Mouse (Mus musculus): ENCODE results near the gene Thoc2.
"Not testable (repeated sequence)": the region's sequence is repeated elsewhere in the genome, so short reads cannot be mapped to it uniquely, and the experiment has no call there.

The Thoc2 gene

DNA sequence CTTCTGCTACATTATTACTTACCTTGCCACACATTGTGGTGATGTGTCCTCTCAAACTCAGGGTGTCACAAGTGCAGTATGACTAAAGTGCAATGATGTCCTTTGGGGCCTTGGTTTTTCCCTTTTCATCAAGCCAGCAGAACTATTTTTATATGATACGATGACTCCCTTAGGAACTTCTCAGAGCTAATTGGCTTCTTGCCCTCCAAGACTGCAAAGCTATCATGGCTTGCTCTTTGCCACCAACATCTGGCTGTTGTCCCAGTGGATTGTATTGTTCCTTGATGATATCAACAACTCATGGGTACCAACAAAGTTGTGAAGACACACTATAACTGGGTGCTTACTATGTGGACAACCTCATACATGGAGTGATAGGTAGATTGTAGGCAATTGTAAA, at the start of gene Thoc2:
Thoc2 (minus strand) TSS at position 101 of the 400 bp plus-strand sequence.
- DNase-seq = no peak

DNA sequence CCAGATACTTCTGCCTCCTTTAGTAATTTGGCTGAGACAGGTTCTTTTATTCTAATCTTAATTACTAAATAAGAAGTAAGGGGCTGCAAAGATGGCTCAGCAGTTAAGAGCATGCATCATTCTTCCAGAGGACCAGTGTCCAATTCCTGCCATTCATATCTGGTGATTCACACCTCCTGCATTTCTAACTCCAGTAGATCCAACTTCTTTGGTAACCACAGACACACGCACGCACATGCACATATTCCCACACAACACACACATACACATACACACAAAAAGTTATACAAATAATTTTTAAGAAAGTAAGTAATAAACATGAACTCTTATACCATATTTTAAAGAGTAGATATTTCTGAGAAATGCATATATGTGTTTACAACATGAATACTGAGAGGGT, 49.6 kb upstream of the Thoc2 start:
- no peak for DNase-seq

DNA sequence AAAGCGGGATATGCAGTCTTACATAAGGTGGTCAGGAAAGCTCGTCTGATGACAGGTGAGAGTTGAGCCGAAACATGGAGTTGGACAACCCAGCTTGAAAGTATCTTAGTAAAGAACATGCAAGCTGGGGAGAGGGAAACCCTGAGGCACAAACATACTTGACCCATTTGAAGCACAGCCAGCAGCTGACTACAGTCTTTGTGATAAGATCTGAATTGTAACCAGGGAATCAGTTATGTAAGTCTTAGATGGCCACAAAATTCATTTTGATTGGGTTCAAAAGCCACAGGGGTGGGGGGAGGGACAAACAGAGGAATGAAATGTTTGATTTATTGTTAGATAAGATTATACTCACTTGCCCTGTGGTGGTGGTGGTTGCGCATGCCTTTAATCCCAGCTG, 48.9 kb upstream of the Thoc2 start:
- DNase-seq = no peak

DNA sequence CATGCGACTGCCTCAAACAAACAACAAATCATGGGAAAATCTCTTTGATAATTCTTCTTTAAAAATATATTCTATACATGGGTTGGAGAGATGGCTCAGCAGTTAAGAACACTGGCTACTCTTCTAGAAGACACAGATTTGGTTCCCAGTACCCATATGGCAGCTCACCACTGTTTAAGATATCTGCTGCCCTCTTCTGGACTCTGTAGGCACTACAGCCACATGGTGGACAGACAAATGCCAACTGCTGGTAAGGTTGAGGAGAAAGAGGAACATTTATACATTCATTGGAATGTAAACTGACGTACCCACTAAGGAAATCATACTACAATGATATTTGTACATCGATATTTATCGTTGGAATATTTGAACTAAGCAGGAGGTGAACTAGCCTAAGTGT, 36.7 kb upstream of the Thoc2 start:
- DNase-seq = peak; percentile 63

DNA sequence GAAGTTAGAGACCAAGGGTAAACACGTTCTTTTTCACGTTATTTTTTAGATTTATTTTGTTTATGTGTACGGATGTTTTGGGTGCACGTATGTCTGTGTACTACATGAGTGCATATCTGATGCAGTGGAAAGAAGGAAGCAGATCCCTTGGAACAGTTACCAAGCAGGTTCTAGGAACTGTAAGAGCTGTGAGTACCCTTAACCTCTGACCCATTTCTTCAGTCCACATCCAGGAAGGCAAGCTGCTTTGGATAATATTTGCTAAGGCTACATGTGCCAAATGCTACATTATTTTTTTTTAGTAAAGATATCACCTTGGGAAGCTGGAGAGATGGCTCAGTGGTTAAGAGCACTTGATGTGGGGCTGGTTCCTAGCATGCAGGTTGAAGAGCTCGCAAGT, 21.4 kb upstream of the Thoc2 start:
- no peak for DNase-seq

DNA sequence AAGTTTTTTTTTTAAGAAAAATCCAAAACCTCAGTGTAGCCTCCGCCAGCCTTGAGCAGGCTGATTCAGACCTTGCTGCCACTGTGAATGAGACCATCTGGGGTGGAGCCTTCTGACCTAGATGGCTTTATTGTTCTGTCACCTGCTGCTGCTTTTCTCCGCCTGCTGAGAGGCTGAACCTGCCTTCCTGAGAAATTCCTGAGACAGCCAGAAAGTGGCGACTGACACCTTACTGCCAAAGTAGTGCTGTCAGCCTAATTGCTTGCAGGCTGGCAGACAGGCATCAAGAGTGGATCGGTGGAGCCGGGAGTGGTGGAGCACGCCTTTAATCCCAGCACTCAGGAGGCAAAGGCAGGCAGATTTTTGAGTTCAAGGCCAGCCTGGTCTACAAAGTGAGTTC, 11.3 kb upstream of the Thoc2 start:
- not testable (repeated sequence) for DNase-seq

DNA sequence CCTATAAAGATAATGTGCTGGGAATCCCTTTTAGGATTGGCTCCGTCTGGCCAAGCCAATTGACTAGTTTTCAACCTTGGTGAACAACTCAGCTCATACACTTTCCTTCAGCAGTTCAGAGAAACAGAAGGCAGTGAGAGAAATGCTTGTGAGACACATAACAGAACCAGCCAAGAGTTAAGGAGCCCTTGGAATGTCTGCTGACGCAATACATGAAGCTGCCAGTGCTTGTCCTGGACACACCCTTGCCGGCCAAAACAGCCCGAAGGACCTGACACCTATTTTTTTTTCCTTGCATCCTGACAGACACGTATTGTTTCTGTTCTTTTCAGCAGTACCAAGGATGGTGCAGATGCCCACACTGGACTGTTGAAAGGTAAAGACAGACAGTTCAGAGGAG, 4.2 kb upstream of the Thoc2 start:
- no peak for DNase-seq

DNA sequence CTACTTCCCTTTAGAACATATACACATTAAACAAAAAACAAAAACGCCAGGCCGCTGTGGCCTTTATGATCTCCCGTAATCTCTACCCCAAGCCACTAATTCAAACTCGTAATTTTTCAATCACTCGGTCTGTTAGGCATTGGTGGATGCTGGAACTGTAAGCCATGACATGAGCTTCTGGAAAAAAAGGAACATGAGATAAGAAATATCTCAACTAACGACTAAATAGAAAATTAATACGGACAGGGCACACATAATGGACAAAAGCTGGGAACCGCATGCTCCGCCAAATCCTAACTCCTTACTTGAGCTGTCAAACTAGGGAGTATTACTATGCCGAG, 8.4 kb downstream of the Thoc2 start:
- DNase-seq = no peak

DNA sequence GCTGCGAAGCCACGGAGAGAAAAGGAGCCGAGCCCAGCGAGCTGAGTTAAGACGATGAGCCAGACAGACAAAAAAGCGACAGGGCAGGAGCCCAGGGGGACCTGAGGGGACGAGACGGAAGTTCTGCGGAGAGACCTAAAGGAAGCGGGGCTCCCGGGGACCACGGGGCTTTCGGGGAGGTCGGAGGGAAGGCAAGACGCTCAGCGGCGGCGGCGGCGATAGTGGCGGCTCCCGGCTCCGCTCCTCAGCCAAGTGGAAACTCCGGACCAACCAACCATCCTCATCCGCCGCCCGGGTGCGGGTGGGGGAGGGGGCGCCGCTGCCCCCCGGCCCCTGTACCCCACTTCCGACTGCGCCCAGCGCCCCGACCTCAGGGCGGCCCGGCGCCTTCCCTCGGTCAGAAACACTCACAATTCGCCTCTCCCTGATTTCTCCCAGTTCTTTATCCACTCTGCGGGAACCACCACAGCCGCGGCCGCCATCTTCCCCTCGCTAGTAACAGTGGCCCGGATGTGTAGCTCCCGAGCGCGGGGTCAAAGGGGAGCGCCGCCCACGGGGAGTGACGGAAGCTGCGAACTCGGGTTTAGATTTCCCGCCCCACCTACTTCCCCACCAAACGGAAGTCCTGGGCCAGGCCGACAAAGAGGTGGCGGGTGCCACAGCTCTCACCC, 8.9 kb downstream of the Thoc2 start:
- peak; percentile 89 for DNase-seq

DNA sequence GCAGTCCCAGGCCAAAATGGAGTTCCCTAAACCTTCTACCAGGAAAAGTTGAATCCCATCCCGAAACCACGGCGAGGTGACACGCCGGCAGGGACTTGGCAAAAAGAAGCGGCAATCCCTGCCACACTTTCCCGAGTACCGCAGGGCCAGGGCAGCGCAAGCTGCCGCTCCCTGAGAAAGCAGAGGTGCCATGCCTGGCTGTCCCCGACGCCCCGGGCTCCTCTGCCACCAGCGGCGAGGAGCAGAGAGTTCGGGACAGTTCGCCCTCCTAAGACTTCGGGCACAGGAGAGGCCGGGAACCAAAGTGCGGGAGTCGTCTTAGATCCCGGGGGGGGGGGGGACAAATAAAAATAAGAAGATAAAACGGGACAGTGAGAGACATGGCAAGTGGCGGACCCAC, 9.5 kb downstream of the Thoc2 start:
- DNase-seq = peak; percentile 24

DNA sequence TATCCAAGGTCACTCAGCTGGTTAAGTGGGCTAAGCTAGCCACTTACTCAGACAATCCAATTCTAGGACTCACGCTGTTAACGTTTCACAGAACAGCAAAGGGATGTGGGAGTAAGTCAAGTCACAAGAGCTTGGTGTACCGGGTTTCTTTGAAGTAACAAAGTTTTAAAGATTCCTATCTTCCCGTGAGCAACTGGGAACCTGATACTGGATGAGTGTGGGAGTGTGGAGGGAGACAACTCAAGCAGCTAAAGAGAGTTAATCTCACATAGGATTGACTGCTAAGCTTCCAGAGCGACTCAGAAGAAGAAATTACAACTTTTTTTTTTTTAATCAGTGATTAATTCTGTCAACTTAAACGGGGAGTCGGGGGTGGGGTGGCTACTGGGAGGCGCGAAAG, 10.0 kb downstream of the Thoc2 start:
- no peak for DNase-seq

DNA sequence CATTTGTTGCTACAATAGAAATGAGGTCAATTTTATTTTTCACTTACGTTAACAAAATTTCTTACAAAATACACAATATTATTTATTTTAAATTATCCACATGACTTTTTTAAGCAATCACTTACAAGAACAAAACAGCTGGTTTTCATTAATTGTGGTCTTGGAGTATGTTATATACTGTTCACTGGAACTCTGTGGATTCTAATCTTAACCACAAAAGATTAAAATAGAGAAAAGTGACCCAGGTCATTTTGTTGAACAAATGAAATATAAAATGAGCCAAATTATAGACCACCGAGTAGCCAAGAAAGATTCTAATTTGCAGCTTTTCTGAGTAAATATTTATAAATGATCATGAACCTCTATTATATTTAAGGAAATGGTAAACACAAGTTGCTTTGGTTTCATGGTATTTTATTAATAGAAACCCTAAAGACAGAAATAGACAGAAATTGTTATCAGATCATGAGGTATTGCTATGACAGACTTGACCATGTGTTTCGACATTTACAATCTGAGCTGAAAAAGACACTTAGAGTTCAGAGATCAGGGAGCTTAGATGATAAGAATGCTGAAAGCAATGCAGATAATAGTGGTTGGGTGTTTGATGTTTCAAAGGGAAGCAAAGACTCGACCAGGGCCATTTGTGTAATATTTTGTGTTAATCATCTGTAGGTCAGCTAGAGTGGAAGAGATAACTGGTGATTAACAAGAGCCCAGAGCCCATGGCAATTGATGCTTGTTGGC, 35.5 kb downstream of the Thoc2 start:
- no peak for DNase-seq

DNA sequence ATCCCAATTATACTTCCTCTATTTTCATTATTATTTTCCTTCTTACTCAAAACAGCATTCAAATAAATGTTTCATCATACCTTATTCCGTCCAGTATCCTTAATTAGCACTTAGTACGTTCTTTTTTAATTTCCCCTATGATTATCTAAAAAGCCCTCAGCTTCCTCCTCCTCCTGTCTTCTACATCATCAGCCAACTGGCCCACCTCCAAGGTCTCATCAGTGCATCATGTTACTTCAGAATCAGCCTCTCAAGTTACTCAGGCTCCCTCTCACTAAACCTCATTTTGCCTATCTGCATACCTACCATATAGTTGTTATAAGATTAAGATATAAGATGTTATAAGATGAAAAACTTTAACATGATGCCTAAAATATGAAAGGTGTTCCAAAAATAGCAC, 43.9 kb downstream of the Thoc2 start:
- no peak for DNase-seq

DNA sequence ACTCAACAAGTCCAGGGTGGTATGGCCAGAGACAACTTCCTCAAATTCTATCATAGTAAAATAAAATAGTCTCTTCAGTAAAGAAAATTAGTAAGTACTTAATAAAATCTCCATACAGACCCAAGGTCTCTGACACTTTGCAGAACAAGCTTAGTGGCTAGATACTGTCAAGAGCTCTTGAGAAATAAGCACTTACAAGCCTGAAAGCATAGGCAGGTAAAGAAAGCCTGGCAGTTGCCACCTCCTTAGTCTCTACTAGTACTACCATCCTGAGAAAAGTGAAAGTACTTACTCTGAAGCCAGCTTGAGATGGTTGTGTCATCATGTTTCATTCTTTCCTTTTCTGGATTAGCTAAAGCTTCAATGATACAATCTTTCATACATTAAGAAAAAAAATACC, 82.7 kb downstream of the Thoc2 start:
- no peak for DNase-seq

DNA sequence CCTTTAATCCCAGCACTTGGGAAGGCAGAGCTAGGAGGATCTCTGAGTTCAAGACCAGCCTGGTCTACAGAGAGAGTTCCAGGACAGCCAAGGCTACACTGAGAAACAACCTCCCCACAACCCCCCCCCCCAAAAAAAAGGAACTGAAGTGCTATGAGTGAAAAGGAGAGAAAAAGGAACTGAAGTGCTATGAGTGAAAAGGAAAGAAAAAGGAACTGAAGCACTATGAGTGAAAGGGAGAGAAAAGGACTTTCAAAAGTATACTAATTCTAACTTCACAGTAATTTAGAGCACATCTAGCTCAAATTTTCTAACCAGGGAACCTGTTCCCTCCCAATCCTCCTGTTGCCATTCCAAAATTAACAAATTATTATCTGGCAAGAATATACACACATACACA, 114.9 kb downstream of the Thoc2 start:
- no peak for DNase-seq

DNA sequence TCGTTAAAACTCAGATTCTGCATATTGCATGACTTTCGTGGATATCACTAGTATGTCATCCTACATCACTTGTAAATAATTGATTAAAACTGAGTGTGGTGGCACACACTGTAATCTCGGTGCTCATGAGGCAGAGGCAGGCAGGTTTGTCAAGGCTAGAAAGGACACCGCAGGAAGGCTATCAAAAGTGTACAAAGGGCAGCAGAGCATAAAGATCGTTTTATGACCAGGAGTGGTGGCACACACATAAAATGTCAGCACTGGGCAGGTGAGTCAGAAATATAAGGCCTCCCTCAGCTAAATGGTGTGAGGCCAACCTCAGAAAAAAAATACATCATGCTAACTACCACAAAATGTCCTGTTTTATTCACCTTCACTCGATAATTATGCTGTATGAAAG, 127.2 kb downstream of the Thoc2 start:
- no peak for DNase-seq
